Mouse (Mus musculus): Measurements from ENCODE around the gene Erich3. TPM values are rescaled to one million over a fixed set of nuclear protein-coding genes. Genes with fewer than 3 reads are reported as not detected.

Erich3 gene
- polyA plus RNA-seq, 1 experiment from 2014 or later = 0.98 TPM

DNA sequence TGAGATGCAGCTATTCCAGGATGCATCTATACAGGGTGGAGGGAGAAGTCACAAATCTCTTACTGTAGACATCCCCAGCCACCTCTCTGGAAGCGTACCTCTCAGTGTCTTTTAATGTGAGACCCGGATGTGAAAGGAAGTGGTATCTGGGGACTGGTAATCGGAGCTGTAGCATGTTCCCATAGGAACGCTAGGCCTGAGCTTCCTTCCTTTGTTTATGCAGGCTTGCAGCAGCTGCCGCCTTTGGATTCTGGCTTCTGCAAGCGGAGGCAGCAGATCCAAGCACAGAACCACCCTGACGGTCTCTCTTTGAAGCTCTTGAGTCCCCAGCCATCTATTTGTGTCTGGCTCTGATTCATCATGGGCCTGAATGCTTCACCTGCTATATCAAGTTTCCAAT is 143.0 kb downstream of the Erich3 start:
- peak; percentile 82 for ATAC-seq
- no peak overlapping the region for H3K4me2 ChIP-seq (ENCODE audit: low read length)

DNA sequence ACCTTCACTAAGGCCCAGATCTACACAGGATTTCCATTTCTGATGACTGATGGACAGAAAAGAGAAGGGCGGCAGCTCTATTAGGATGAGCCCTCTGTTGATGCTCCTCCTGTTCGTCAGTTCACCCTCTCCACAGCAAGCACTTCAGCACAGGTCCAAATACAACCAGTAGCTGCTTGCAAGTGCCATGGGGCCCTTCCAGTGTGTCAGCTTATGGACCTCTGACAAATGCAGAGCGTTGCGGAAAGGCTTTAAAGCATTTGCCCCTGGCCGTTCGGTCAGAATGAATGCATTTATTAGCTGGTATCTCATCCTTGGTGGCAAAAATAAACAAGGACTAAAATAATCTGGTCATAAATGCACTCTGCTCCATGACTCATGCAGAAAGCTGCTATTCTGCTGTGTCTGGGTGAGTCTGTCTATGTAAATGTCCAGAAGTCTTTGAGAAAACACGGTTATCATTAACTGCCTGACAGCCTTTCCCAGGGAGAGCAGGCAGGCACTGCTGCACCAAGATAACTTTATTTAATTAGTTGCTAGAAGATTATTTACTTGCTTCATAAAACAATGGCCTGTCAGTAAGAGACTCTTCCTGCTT is 146.7 kb downstream of the Erich3 start:
- no peaks in the 10 kb centered on the region for H3K36me3 ChIP-seq (ENCODE audit: control insufficient read depth, insufficient read depth, low read length)
- H3K9ac ChIP-seq (ENCODE audit: low read length) = no peak overlapping the region
- H3K27ac ChIP-seq (ENCODE audit: low read depth, low read length) = no peak overlapping the region; the same call in 1 of the 2 replicates
- H3K9me3 ChIP-seq (replicated peaks; ENCODE audit: control insufficient read depth, low read length) = no peaks in the 10 kb centered on the region
- DNase-seq (ENCODE audit: low spot score) (no peak), ATAC-seq (no peak)
- H3K4me2 ChIP-seq (ENCODE audit: low read length) = no peak overlapping the region
- peaks cover 17% of the 10 kb centered on the region; the same call in 1 of the 2 replicates for H3K4me1 ChIP-seq (ENCODE audit: control insufficient read depth, insufficient read depth, low read length)
- H3K27me3 ChIP-seq (replicated peaks; ENCODE audit: control insufficient read depth, insufficient read depth, low read length) = no peaks in the 10 kb centered on the region
- H3K4me3 ChIP-seq (ENCODE audit: low read depth, low read length) = no peak overlapping the region
- WGBS = 72% methylated on average over 7 of the region's 7 CpGs

More for the DNA sequence above, 143.0 kb downstream of the Erich3 start:
- peak overlapping the region; percentile 67; the same call in 1 of the 2 replicates for H3K27ac ChIP-seq (ENCODE audit: low read depth, low read length)
- 0 out of 2 replicates have a peak overlapping the region, but pooled peaks have one; percentile 9 for H3K9ac ChIP-seq (ENCODE audit: low read length)
- DNase-seq (ENCODE audit: low spot score) = peak; percentile 83
- no peaks in the 10 kb centered on the region for H3K36me3 ChIP-seq (ENCODE audit: control insufficient read depth, insufficient read depth, low read length)
- H3K9me3 ChIP-seq (replicated peaks; ENCODE audit: control insufficient read depth, low read length) = no peaks in the 10 kb centered on the region
- WGBS = 39% methylated on average over 7 of the region's 7 CpGs
- H3K4me1 ChIP-seq (ENCODE audit: control insufficient read depth, insufficient read depth, low read length) = peaks cover 17% of the 10 kb centered on the region; the same call in 1 of the 2 replicates
- no peak overlapping the region for H3K4me3 ChIP-seq (ENCODE audit: low read depth, low read length)
- no peaks in the 10 kb centered on the region for H3K27me3 ChIP-seq (replicated peaks; ENCODE audit: control insufficient read depth, insufficient read depth, low read length)

- 26% methylated on average over 9 of the region's 9 CpGs for WGBS
- DNase-seq (ENCODE audit: low spot score) (peak; percentile 43), ATAC-seq (peak; percentile 28; the same call in 1 of the 2 replicates)
- no peak overlapping the region for H3K4me2 ChIP-seq (ENCODE audit: low read length)
- H3K27me3 ChIP-seq (replicated peaks; ENCODE audit: control insufficient read depth, insufficient read depth, low read length) = no peaks in the 10 kb centered on the region
- peaks cover 23% of the 10 kb centered on the region for H3K4me1 ChIP-seq (ENCODE audit: control insufficient read depth, insufficient read depth, low read length)
- H3K27ac ChIP-seq (ENCODE audit: low read depth, low read length) = no peak overlapping the region
- H3K9me3 ChIP-seq (replicated peaks; ENCODE audit: control insufficient read depth, low read length) = no peaks in the 10 kb centered on the region
- peak overlapping the region; percentile 43; the same call in 1 of the 2 replicates for H3K9ac ChIP-seq (ENCODE audit: low read length)
- no peaks in the 10 kb centered on the region for H3K36me3 ChIP-seq (ENCODE audit: control insufficient read depth, insufficient read depth, low read length)
- no peak overlapping the region for H3K4me3 ChIP-seq (ENCODE audit: low read depth, low read length)
Measured at GRCm38 (mm10) chr3:154811281-154811680, 147.6 kb downstream of the Erich3 start.

GRCm38 (mm10) chr3:154811833-154812232 is 148.2 kb downstream of the Erich3 start:
- Histone ChIP-seq H3K4me2 (ENCODE audit: low read length) (no peak overlapping the region), H3K27me3 (replicated peaks; ENCODE audit: control insufficient read depth, insufficient read depth, low read length) (no peaks in the 10 kb centered on the region), H3K9ac (ENCODE audit: low read length) (no peak overlapping the region; the same call in 1 of the 2 replicates), H3K4me1 (ENCODE audit: control insufficient read depth, insufficient read depth, low read length) (peaks cover 22% of the 10 kb centered on the region), H3K4me3 (ENCODE audit: low read depth, low read length) (no peak overlapping the region), H3K27ac (ENCODE audit: low read depth, low read length) (no peak overlapping the region), H3K9me3 (replicated peaks; ENCODE audit: control insufficient read depth, low read length) (no peaks in the 10 kb centered on the region), H3K36me3 (ENCODE audit: control insufficient read depth, insufficient read depth, low read length) (no peaks in the 10 kb centered on the region)
- 69% methylated on average over 9 of the region's 9 CpGs for WGBS
- ATAC-seq = no peak
- DNase-seq (ENCODE audit: low spot score) = no peak

- ATAC-seq (no peak), DNase-seq (ENCODE audit: low spot score) (no peak)
- no peak overlapping the region for H3K9ac ChIP-seq (ENCODE audit: low read length)
- H3K4me3 ChIP-seq (ENCODE audit: low read depth, low read length) = no peak overlapping the region
- H3K9me3 ChIP-seq (replicated peaks; ENCODE audit: control insufficient read depth, low read length) = no peaks in the 10 kb centered on the region
- 82% methylated on average over 1 of the region's 1 CpGs for WGBS
- peaks cover 26% of the 10 kb centered on the region for H3K4me1 ChIP-seq (ENCODE audit: control insufficient read depth, insufficient read depth, low read length)
- H3K27me3 ChIP-seq (replicated peaks; ENCODE audit: control insufficient read depth, insufficient read depth, low read length) = no peaks in the 10 kb centered on the region
- H3K27ac ChIP-seq (ENCODE audit: low read depth, low read length) = no peak overlapping the region
- H3K36me3 ChIP-seq (ENCODE audit: control insufficient read depth, insufficient read depth, low read length) = no peaks in the 10 kb centered on the region
- H3K4me2 ChIP-seq (ENCODE audit: low read length) = no peak overlapping the region
Measured at GRCm38 (mm10) chr3:154812893-154813292, 149.2 kb downstream of the Erich3 start.

DNA sequence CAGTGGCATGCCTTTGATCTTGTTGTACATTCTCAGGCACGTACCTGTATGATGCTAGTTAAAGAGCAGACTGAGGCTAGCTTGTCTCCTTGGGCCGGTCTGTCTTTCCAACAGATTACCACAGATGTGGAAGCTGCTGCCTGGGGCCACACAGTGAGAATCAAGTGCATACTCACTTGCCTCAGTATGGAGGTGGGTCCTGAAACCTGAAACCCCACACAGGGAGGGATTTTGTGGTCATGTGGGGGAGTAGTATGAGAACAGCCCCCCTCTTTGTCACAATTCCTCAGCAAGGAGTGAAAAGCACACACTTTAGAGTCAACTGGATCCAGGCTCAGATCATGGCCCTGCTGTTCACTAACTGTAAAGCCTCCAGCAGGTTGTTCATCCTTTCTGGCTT is 151.9 kb downstream of the Erich3 start:
- no peak overlapping the region for H3K4me3 ChIP-seq (ENCODE audit: low read depth, low read length)
- no peak for DNase-seq (ENCODE audit: low spot score)
- H3K4me1 ChIP-seq (ENCODE audit: control insufficient read depth, insufficient read depth, low read length) = peaks cover 24% of the 10 kb centered on the region
- 58% methylated on average over 2 of the region's 2 CpGs for whole genome bisulfite sequencing
- H3K4me2 ChIP-seq (ENCODE audit: low read length) = no peak overlapping the region
- H3K9me3 ChIP-seq (replicated peaks; ENCODE audit: control insufficient read depth, low read length) = no peaks in the 10 kb centered on the region
- H3K27me3 ChIP-seq (replicated peaks; ENCODE audit: control insufficient read depth, insufficient read depth, low read length) = no peaks in the 10 kb centered on the region
- ATAC-seq = no peak
- H3K9ac ChIP-seq (ENCODE audit: low read length) = no peak overlapping the region
- H3K27ac ChIP-seq (ENCODE audit: low read depth, low read length) = peak overlapping the region; percentile 78
- H3K36me3 ChIP-seq (ENCODE audit: control insufficient read depth, insufficient read depth, low read length) = no peaks in the 10 kb centered on the region

- no peaks in the 10 kb centered on the region for H3K36me3 ChIP-seq (ENCODE audit: control insufficient read depth, insufficient read depth, low read length)
- ATAC-seq (peak; percentile 27), DNase-seq (ENCODE audit: low spot score) (peak; percentile 60)
- H3K27me3 ChIP-seq (replicated peaks; ENCODE audit: control insufficient read depth, insufficient read depth, low read length) = no peaks in the 10 kb centered on the region
- peak overlapping the region; percentile 78 for H3K27ac ChIP-seq (ENCODE audit: low read depth, low read length)
- no peak overlapping the region for H3K4me3 ChIP-seq (ENCODE audit: low read depth, low read length)
- H3K4me2 ChIP-seq (ENCODE audit: low read length) = no peak overlapping the region
- H3K9ac ChIP-seq (ENCODE audit: low read length) = no peak overlapping the region
- WGBS = 40% methylated on average over 3 of the region's 3 CpGs
- H3K9me3 ChIP-seq (replicated peaks; ENCODE audit: control insufficient read depth, low read length) = no peaks in the 10 kb centered on the region
- H3K4me1 ChIP-seq (ENCODE audit: control insufficient read depth, insufficient read depth, low read length) = peaks cover 19% of the 10 kb centered on the region
Measured at GRCm38 (mm10) chr3:154816231-154816630, 152.6 kb downstream of the Erich3 start.

DNA sequence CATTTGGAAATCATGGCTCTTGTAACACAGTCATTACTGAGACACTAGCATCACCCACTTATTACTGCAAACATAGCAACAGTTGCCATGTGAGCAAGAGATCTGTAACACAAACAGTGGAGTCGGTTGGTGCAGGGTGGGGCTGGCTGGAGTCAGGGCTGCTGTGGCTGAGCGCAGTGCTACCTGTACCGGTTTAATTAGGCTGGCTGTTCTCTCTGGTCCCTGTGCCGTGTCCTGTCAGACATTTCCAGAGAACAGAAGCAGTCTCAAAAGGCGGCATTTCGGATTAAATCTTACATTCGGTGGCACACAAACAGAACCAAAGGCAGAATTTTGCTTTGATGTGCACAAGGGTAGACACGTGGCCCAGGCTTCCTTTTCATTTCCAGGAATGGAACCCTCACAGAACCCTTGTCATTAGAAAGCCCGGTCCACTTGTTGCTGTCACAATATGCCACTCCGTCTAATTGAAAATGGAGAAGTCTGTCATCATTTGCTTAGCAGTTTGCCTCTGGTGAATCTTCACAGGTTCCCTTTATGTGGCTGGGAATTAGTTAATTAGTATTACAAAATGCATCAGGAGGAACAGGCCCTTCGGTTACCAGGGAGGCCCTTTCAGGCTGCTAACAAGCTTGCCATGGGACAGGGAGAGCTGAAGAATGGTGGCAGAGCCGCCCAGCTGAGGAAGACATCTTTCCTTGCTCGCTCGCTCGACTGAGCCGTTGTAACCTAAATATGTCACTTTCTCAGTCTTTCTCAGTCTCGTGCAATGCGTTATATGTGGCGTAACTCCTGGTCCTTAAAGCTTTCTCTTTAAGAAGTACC is 153.4 kb downstream of the Erich3 start:
- DNase-seq (ENCODE audit: low spot score) (peak; percentile 92), ATAC-seq (peak; percentile 91)
- Histone ChIP-seq H3K9me3 (replicated peaks; ENCODE audit: control insufficient read depth, low read length) (no peaks in the 10 kb centered on the region), H3K9ac (ENCODE audit: low read length) (peak overlapping the region; percentile 50), H3K27ac (ENCODE audit: low read depth, low read length) (peak overlapping the region; percentile 78), H3K4me3 (ENCODE audit: low read depth, low read length) (peak overlapping the region; percentile 15), H3K4me1 (ENCODE audit: control insufficient read depth, insufficient read depth, low read length) (peaks cover 19% of the 10 kb centered on the region), H3K27me3 (replicated peaks; ENCODE audit: control insufficient read depth, insufficient read depth, low read length) (no peaks in the 10 kb centered on the region), H3K36me3 (ENCODE audit: control insufficient read depth, insufficient read depth, low read length) (no peaks in the 10 kb centered on the region), H3K4me2 (ENCODE audit: low read length) (peak overlapping the region; percentile 51)
- WGBS = 5% methylated on average over 19 of the region's 19 CpGs

All from forebrain, embryonic 14.5 days (tissue).